Mouse (Mus musculus): ENCODE measurements around the gene Zbtb18. TPM values are rescaled to one million over a fixed set of nuclear protein-coding genes. Genes with fewer than 3 reads are reported as not detected.
A peak's percentile ranks its signal among the peaks of the same experiment; 100 is the strongest.

Zbtb18 gene
- polyA plus RNA-seq, 2 experiments, result 0.55 to 4.5 TPM

DNA sequence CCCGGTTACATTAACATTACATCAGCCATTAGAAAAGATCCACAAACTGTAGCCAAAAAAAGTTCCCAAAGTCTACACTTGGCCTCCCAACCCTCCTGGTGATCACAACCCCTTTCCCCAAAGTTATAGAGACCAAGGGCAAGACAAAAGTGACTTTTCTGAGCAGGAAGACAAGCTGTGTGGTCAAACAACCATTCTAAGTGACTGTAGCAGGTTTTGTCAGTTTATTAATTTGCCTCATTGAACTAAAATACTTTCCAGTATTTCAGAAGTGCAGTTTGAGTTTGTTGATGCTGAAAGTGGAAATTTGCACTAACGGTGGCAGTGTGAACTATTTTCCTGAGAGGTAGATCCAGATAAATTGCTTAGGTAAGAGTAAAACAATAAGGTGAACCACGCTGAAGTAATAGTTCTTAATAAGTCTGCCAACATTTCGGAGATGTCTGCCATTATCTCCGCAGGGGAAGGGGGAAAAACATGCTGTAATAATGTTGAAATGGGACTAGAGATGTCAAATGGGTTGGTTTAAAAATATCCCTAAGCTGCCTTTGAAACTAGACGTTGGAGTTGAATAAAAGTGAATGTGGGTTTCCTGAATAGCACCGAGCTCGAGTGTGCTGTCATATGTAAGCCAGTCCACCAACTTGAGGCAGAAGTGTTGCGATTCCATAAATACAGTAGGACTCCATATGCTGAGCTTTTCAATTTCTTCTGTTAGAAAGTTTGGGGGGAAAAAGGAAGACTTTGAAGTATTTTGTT is 1.8 kb downstream of the Zbtb18 start:
- no peak for ATAC-seq (ENCODE audit: insufficient read depth)
- H3K36me3 ChIP-seq (replicated peaks; ENCODE audit: control insufficient read depth, insufficient read depth, low read depth), result peaks cover 11% of the 10 kb centered on the region
- no peaks in the 10 kb centered on the region for H3K9me3 ChIP-seq (ENCODE audit: control insufficient read depth, low read length)
- H3K4me1 ChIP-seq (replicated peaks; ENCODE audit: control insufficient read depth in 2 of 2, insufficient read depth in 2 of 2, low read length in 1 of 2), result peaks cover 3 to 12% of the 10 kb centered on the region in 2 experiments
- no peak for DNase-seq (ENCODE audit: low read depth in 3 of 3, low spot score in 3 of 3)
- TF ChIP-seq EP300 (IDR thresholded peaks at IDR 0.05; ENCODE audit: low read depth) (no peak), CTCF (IDR thresholded peaks at IDR 0.05; ENCODE audit: low read depth) (no peak)
- H3K27me3 ChIP-seq (ENCODE audit: control insufficient read depth, insufficient read depth, low read length), result no peaks in the 10 kb centered on the region
- H3K27ac ChIP-seq, result no peak overlapping the region
- peak overlapping the region; percentile 76 to 81 for H3K4me3 ChIP-seq (ENCODE audit: insufficient read depth in 1 of 2, low read depth in 2 of 2, low read length in 2 of 2)
- H3K4me2 ChIP-seq (ENCODE audit: low read depth), result peak overlapping the region; percentile 64
- peak overlapping the region; percentile 82; the same call in 1 of the 2 replicates for H3K9ac ChIP-seq (replicated peaks)
- 38% methylated on average over 9 of the region's 9 CpGs for WGBS (ENCODE audit: insufficient replicate concordance)

DNA sequence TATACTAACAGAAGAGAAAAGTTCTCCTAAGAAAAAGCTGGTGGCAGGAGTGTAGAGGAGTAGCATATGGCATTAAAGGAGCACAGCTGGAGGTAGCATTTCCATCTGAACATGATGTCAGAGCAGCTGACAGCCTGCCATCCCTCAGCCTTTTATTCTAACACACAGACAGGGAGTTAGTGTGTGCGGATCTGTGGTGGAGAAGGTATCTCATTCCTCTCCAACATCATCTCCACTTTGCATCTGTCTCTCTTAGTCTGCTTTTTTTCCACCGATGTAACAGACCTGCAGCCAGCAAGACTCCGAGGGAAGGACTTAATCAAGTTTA is 2.3 kb downstream of the Zbtb18 start:
- Histone ChIP-seq H3K36me3 (replicated peaks; ENCODE audit: control insufficient read depth, insufficient read depth, low read depth) (peaks cover 13% of the 10 kb centered on the region), H3K4me2 (ENCODE audit: low read depth) (peak overlapping the region; percentile 64), H3K27ac (no peak overlapping the region), H3K4me3 (ENCODE audit: insufficient read depth in 1 of 2, low read depth in 2 of 2, low read length in 2 of 2) (no peak overlapping the region), H3K9me3 (ENCODE audit: control insufficient read depth, low read length) (no peaks in the 10 kb centered on the region), H3K27me3 (ENCODE audit: control insufficient read depth, insufficient read depth, low read length) (no peaks in the 10 kb centered on the region), H3K9ac (replicated peaks) (no peak overlapping the region), H3K4me1 (replicated peaks; ENCODE audit: control insufficient read depth in 2 of 2, insufficient read depth in 2 of 2, low read length in 1 of 2) (peaks cover 3 to 12% of the 10 kb centered on the region in 2 experiments)
- 53% methylated on average over 3 of the region's 3 CpGs for WGBS (ENCODE audit: insufficient replicate concordance)
- no peak for DNase-seq (ENCODE audit: low read depth in 3 of 3, low spot score in 3 of 3)
- no peak for TF ChIP-seq CTCF (IDR thresholded peaks at IDR 0.05; ENCODE audit: low read depth)
- TF ChIP-seq EP300 (IDR thresholded peaks at IDR 0.05; ENCODE audit: low read depth), result no peak
- ATAC-seq (ENCODE audit: insufficient read depth), result no peak

DNA sequence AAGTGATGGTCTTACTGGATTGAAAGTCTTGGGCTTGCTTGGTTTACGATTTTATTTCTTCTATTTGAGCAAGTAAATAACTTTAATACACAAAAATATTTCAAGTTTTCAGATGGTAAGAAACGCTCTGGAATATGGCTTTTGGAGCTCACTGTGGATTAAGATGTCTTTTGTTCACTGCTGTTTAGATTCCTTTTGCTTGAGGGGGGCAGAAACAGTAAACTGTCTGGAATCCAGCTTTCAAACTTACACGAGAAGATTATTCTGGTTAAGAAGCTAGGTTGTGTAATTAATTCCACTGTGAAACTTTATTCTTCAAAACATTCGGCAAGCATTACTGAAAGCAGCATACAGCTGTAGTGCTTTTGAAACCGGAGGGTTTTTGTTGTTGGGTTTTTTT is 2.8 kb downstream of the Zbtb18 start:
- ATAC-seq (ENCODE audit: insufficient read depth), result no peak
- no peak overlapping the region for H3K9ac ChIP-seq (replicated peaks)

DNA sequence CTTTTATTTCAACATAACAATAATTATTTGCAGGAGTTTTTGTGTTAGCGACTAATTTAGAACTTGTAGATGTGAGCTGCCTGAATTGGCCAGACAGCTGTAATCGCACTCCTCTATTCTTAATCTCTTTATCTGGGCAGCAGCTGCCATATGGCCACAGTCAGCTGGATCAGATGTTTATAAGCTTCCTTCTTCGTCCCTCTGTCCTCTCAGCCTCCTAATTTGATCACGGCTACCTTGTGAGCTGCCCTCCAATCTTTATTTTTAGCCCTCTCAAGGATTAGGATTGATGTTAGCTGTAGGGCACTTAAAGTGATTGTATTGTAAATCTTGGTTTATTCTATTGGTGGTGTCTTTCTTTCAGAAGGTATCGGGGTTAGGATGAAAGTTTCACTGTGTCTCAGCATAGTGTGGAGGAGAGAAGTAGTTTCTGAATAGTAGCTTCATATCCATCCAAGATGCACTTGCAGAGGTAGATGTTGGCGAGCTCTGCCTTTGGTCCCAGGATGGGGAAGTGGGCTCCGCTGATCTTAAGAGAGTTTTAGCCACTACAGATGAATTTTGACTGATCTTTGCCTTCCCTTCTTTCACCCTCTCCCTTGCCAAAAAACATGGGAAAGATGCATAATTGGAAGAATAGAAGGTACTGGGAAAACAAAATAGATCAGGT is 3.4 kb downstream of the Zbtb18 start:
- no peaks in the 10 kb centered on the region for H3K27me3 ChIP-seq (ENCODE audit: control insufficient read depth, insufficient read depth, low read length)
- DNase-seq (ENCODE audit: low read depth in 3 of 3, low spot score in 3 of 3) (no peak), ATAC-seq (ENCODE audit: insufficient read depth) (no peak)
- peaks cover 3 to 12% of the 10 kb centered on the region in 2 experiments for H3K4me1 ChIP-seq (replicated peaks; ENCODE audit: control insufficient read depth in 2 of 2, insufficient read depth in 2 of 2, low read length in 1 of 2)
- 0 out of 2 replicates have a peak overlapping the region, but pooled peaks have one; percentile 13 for H3K4me2 ChIP-seq (ENCODE audit: low read depth)
- H3K4me3 ChIP-seq (ENCODE audit: insufficient read depth in 1 of 2, low read depth in 2 of 2, low read length in 2 of 2), result no peak overlapping the region
- H3K27ac ChIP-seq, result no peak overlapping the region
- H3K9ac ChIP-seq (replicated peaks), result no peak overlapping the region
- WGBS (ENCODE audit: insufficient replicate concordance), result 47% methylated on average over 7 of the region's 7 CpGs
- TF ChIP-seq EP300 (IDR thresholded peaks at IDR 0.05; ENCODE audit: low read depth) (no peak), CTCF (IDR thresholded peaks at IDR 0.05; ENCODE audit: low read depth) (no peak)
- no peaks in the 10 kb centered on the region for H3K9me3 ChIP-seq (ENCODE audit: control insufficient read depth, low read length)
- peaks cover 13% of the 10 kb centered on the region for H3K36me3 ChIP-seq (replicated peaks; ENCODE audit: control insufficient read depth, insufficient read depth, low read depth)

More for the DNA sequence above, 2.8 kb downstream of the Zbtb18 start:
- no peak for DNase-seq (ENCODE audit: low read depth in 3 of 3, low spot score in 3 of 3)
- Histone ChIP-seq H3K9me3 (ENCODE audit: control insufficient read depth, low read length) (no peaks in the 10 kb centered on the region), H3K4me1 (replicated peaks; ENCODE audit: control insufficient read depth in 2 of 2, insufficient read depth in 2 of 2, low read length in 1 of 2) (peaks cover 3 to 12% of the 10 kb centered on the region in 2 experiments), H3K27ac (no peak overlapping the region), H3K36me3 (replicated peaks; ENCODE audit: control insufficient read depth, insufficient read depth, low read depth) (peaks cover 13% of the 10 kb centered on the region), H3K27me3 (ENCODE audit: control insufficient read depth, insufficient read depth, low read length) (no peaks in the 10 kb centered on the region), H3K4me3 (ENCODE audit: insufficient read depth in 1 of 2, low read depth in 2 of 2, low read length in 2 of 2) (no peak overlapping the region), H3K4me2 (ENCODE audit: low read depth) (peak overlapping the region; percentile 20; the same call in 1 of the 2 replicates)
- 57% methylated on average over 5 of the region's 5 CpGs for WGBS (ENCODE audit: insufficient replicate concordance)
- TF ChIP-seq EP300 (IDR thresholded peaks at IDR 0.05; ENCODE audit: low read depth) (no peak), CTCF (IDR thresholded peaks at IDR 0.05; ENCODE audit: low read depth) (no peak)

DNA sequence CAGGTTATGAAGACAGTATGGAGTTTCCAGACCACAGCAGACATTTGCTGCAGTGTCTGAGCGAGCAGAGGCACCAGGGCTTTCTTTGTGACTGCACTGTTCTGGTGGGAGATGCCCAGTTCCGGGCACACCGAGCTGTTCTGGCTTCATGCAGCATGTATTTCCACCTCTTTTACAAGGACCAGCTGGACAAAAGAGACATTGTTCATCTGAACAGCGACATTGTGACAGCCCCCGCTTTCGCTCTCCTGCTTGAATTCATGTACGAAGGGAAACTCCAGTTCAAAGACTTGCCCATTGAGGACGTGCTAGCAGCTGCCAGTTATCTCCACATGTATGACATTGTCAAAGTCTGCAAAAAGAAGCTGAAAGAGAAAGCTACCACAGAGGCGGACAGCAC is 4.9 kb downstream of the Zbtb18 start:
- Histone ChIP-seq H3K4me1 (replicated peaks; ENCODE audit: control insufficient read depth in 2 of 2, insufficient read depth in 2 of 2, low read length in 1 of 2) (peaks cover 3 to 10% of the 10 kb centered on the region in 2 experiments; a peak in 3 of 4 replicates), H3K9me3 (ENCODE audit: control insufficient read depth, low read length) (no peaks in the 10 kb centered on the region), H3K4me3 (ENCODE audit: insufficient read depth in 1 of 2, low read depth in 2 of 2, low read length in 2 of 2) (no peak overlapping the region), H3K4me2 (ENCODE audit: low read depth) (no peak overlapping the region), H3K9ac (replicated peaks) (no peak overlapping the region), H3K27me3 (ENCODE audit: control insufficient read depth, insufficient read depth, low read length) (no peaks in the 10 kb centered on the region), H3K36me3 (replicated peaks; ENCODE audit: control insufficient read depth, insufficient read depth, low read depth) (peaks cover 13% of the 10 kb centered on the region), H3K27ac (no peak overlapping the region)
- DNase-seq (ENCODE audit: low read depth in 3 of 3, low spot score in 3 of 3), result no peak
- TF ChIP-seq CTCF (IDR thresholded peaks at IDR 0.05; ENCODE audit: low read depth) (no peak), EP300 (IDR thresholded peaks at IDR 0.05; ENCODE audit: low read depth) (no peak)
- ATAC-seq (ENCODE audit: insufficient read depth), result no peak
- 86% methylated on average over 9 of the region's 9 CpGs for WGBS (ENCODE audit: insufficient replicate concordance)
